In the genomic region with DNA sequence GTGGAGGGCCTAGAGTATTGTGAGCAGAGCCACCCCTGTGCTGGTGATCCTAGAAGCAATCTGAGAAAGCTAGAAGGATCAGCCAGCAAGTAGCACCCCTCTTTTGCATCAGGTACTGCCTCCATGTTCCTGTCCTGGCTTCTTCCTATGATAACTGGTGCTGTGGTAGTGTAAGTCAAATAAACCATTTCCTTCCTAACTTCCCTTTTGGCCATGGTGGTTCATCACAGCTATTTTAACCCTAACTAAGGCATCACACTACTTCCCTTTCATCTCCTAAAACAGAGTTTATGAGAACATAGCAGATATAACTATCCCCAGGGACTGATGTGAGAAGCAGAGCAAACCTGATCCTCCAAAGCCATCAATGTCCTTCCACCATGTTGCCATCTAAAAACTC, we compare ENCODE assay signal across 28 mouse cellular contexts.
A peak's percentile ranks its signal among the peaks of the same experiment; 100 is the strongest.
DNase-seq lines count a peak whose midpoint lies in the region; ATAC-seq lines count a peak whose summit lies in the region.
"Had no signal": no experiment of that assay in that cellular context is flagged by ENCODE, and none has a peak within 500 bp of the region (broad histone marks: within the 10 kb centered on the region; RNA-seq: fewer than 3 reads in every experiment).

No protein-coding gene starts in this region.

- H3K4me1 ChIP-seq in heart, embryonic 11.5 days (ENCODE audit: control insufficient read depth, insufficient read depth, low read length), result no peaks in the 10 kb centered on the region
- H3K4me1 ChIP-seq: embryonic facial prominence, embryonic 13.5 days; embryonic facial prominence, embryonic 15.5 days; forebrain, embryonic 12.5 days had no signal

- no peak overlapping the region for H3K9ac ChIP-seq in heart, embryonic 11.5 days (ENCODE audit: low read depth, low read length)
- H3K9ac ChIP-seq: embryonic facial prominence, embryonic 13.5 days; embryonic facial prominence, embryonic 15.5 days; forebrain, embryonic 12.5 days had no signal

- H3K9me3 ChIP-seq in heart, embryonic 11.5 days (replicated peaks; ENCODE audit: control insufficient read depth, low read length), result no peaks in the 10 kb centered on the region
- H3K9me3 ChIP-seq: embryonic facial prominence, embryonic 13.5 days; embryonic facial prominence, embryonic 15.5 days; forebrain, embryonic 10.5 days; forebrain, embryonic 12.5 days; G1E had no signal

- H3K36me3 ChIP-seq in heart, embryonic 11.5 days (ENCODE audit: control insufficient read depth, insufficient read depth, low read length), result no peaks in the 10 kb centered on the region
- H3K36me3 ChIP-seq: embryonic facial prominence, embryonic 13.5 days; embryonic facial prominence, embryonic 15.5 days; forebrain, embryonic 10.5 days; forebrain, embryonic 12.5 days; G1E had no signal

- H3K27me3 ChIP-seq in heart, embryonic 11.5 days (ENCODE audit: control insufficient read depth, insufficient read depth, low read length), result no peaks in the 10 kb centered on the region
- H3K27me3 ChIP-seq: CH12.LX; embryonic facial prominence, embryonic 13.5 days; embryonic facial prominence, embryonic 15.5 days; forebrain, embryonic 12.5 days; Patski had no signal

- no peak overlapping the region for H3K4me2 ChIP-seq in heart, embryonic 11.5 days
- H3K4me2 ChIP-seq: embryonic facial prominence, embryonic 13.5 days; embryonic facial prominence, embryonic 15.5 days; forebrain, embryonic 12.5 days had no signal

- no peak overlapping the region for H3K4me3 ChIP-seq in heart, embryonic 11.5 days (ENCODE audit: low read depth, low read length)
- H3K4me3 ChIP-seq: embryonic facial prominence, embryonic 13.5 days; embryonic facial prominence, embryonic 15.5 days; erythroblast, embryonic 14.5 days; forebrain, embryonic 10.5 days; forebrain, embryonic 12.5 days had no signal

- H3K27ac ChIP-seq in heart, embryonic 11.5 days (ENCODE audit: low read depth, low read length), result no peak overlapping the region
- H3K27ac ChIP-seq: embryonic facial prominence, embryonic 13.5 days; embryonic facial prominence, embryonic 15.5 days; forebrain, embryonic 10.5 days; forebrain, embryonic 12.5 days had no signal

- no peak for ATAC-seq in heart, embryonic 11.5 days (replicated peaks; ENCODE audit: insufficient number of reproducible peaks, low FRiP score, low TSS enrichment)
- peak; percentile 72 to 94 for ATAC-seq in hematopoietic stem cell, adult 5-6 weeks (replicated peaks in 1 of 2; ENCODE audit: insufficient read depth in 1 of 2, low FRiP score in 2 of 2, low TSS enrichment in 1 of 2, low read depth in 1 of 2, poor library complexity in 2 of 2, severe bottlenecking in 2 of 2)
- ATAC-seq: activated CD4-positive, CD25-positive, alpha-beta regulatory T cell, adult 4 months; CD4-positive, CD25-positive, alpha-beta regulatory T cell, adult 4 months; forebrain, embryonic 14.5 days; forebrain, embryonic 16.5 days; Patski had no signal

- peak; percentile 36 for DNase-seq in heart, adult 11 months
- DNase-seq in spleen, postnatal 36 days (ENCODE audit: low spot score in 2 of 2), result no peak
- DNase-seq in gastrocnemius, postnatal 25 days, result no peak
- DNase-seq: adrenal gland, adult 8-10 months; adrenal gland, postnatal 14 days; adrenal gland, postnatal 36 days; B cell, adult 2 months; cerebellum, adult 11 months; cerebellum, adult 18-20 months; cerebellum, adult 8-10 months; cerebellum, adult 9-11 months; cerebellum, postnatal 14 days; cerebellum, postnatal 36 days; embryo, embryonic 11 days had no signal
